Mouse (Mus musculus) spleen, postnatal 36 days (tissue): ENCODE measurements around the gene Kdm4c.
"Not testable (repeated sequence)": the region's sequence is repeated elsewhere in the genome, so short reads cannot be mapped to it uniquely, and the experiment has no call there.

ENCODE experiments used
- DNase-seq, 2 experiments: peaks; one replicate each; pipeline ENCODE4 v3.0.0; 2022; ENCODE audit warnings: low spot score in 2 of 2, mixed read lengths in 1 of 2

Gene Kdm4c

GRCm38 (mm10) chr4:74242176-74242575, at the start of gene Kdm4c:
Gene Kdm4c, plus strand, starts transcription at chr4:74242497.
- no peak for DNase-seq

- DNase-seq, result no peak
These were observed 41.0 kb upstream of the Kdm4c start for GRCm38 (mm10) chr4:74201281-74201811.

GRCm38 (mm10) chr4:74221780-74222179, 20.5 kb upstream of the Kdm4c start:
- not testable (repeated sequence) for DNase-seq

- DNase-seq, result no peak
These were observed 19.9 kb upstream of the Kdm4c start for GRCm38 (mm10) chr4:74222360-74222759.

- no peak for DNase-seq
These were observed 18.1 kb upstream of the Kdm4c start for GRCm38 (mm10) chr4:74224210-74224609.

- DNase-seq, result no peak
These were observed 11.3 kb upstream of the Kdm4c start for GRCm38 (mm10) chr4:74230994-74231393.

GRCm38 (mm10) chr4:74231405-74231804, 10.9 kb upstream of the Kdm4c start:
- peak in 1 of 2 experiments; percentile 20 for DNase-seq

GRCm38 (mm10) chr4:74233534-74233933, 8.8 kb upstream of the Kdm4c start:
- no peak for DNase-seq

- peak; percentile 96 for DNase-seq
These were observed 9.3 kb downstream of the Kdm4c start for GRCm38 (mm10) chr4:74251348-74252244.

- DNase-seq, result peak in 1 of 2 experiments; percentile 7
These were observed 10.2 kb downstream of the Kdm4c start for GRCm38 (mm10) chr4:74252245-74253105.

GRCm38 (mm10) chr4:74257882-74258281, 15.6 kb downstream of the Kdm4c start:
- DNase-seq, result no peak

- no peak for DNase-seq
These were observed 16.2 kb downstream of the Kdm4c start for GRCm38 (mm10) chr4:74258538-74258937.

- no peak for DNase-seq
These were observed 17.0 kb downstream of the Kdm4c start for GRCm38 (mm10) chr4:74259331-74259730.

GRCm38 (mm10) chr4:74261879-74262278, 19.6 kb downstream of the Kdm4c start:
- no peak for DNase-seq

GRCm38 (mm10) chr4:74264428-74264955, 22.2 kb downstream of the Kdm4c start:
- no peak for DNase-seq

GRCm38 (mm10) chr4:74271180-74271579, 28.9 kb downstream of the Kdm4c start:
- DNase-seq, result no peak

GRCm38 (mm10) chr4:74277486-74277885, 35.2 kb downstream of the Kdm4c start:
- no peak for DNase-seq

- peak in 1 of 2 experiments; percentile 8 for DNase-seq
These were observed 37.9 kb downstream of the Kdm4c start for GRCm38 (mm10) chr4:74280170-74280569.

- no peak for DNase-seq
These were observed 45.6 kb downstream of the Kdm4c start for GRCm38 (mm10) chr4:74287851-74288250.

GRCm38 (mm10) chr4:74294726-74295125, 52.4 kb downstream of the Kdm4c start:
- no peak for DNase-seq

GRCm38 (mm10) chr4:74305315-74306105, 63.2 kb downstream of the Kdm4c start:
- no peak for DNase-seq
